Mouse (Mus musculus) megakaryocyte, embryonic 14.5 days (primary cell): ENCODE results near the gene Gm21411. TPM values are rescaled to one million over a fixed set of nuclear protein-coding genes. Genes with fewer than 3 reads are reported as not detected.
A peak's percentile ranks its signal among the peaks of the same experiment; 100 is the strongest.
"Not testable (repeated sequence)": the region's sequence is repeated elsewhere in the genome, so short reads cannot be mapped to it uniquely, and the experiment has no call there.

Experiments
- H3K27me3 ChIP-seq: replicated peaks from 2 replicates; pipeline ENCODE3; 2012; ENCODE audit warnings: inconsistent platforms
- H3K36me3 ChIP-seq: replicated peaks from 2 replicates; pipeline ENCODE3; 2012; ENCODE audit warnings: low read length, inconsistent platforms, mixed read lengths
- H3K4me1 ChIP-seq: 2 replicates; pipeline ENCODE4 v1.6.1; 2012; ENCODE audit warnings: inconsistent platforms
- H3K4me3 ChIP-seq: replicated peaks from 2 replicates; pipeline ENCODE3; 2012; ENCODE audit warnings: moderate library complexity, mild to moderate bottlenecking, inconsistent platforms
- H3K9me3 ChIP-seq: 2 replicates; pipeline ENCODE4 v1.6.1; 2012; ENCODE audit warnings: inconsistent platforms
- FLI1 ChIP-seq: IDR thresholded peaks from 2 replicates; pipeline ENCODE4 v1.6.1; 2012; ENCODE audit warnings: low read length, inconsistent platforms, mixed read lengths
- GATA1 ChIP-seq: IDR thresholded peaks from 3 replicates; pipeline ENCODE4 v1.6.1; 2012; ENCODE audit warnings: mixed read lengths, low read length, inconsistent platforms, borderline replicate concordance
- polyA plus RNA-seq: library from polyadenylated mRNA; stranded (reverse); fragments of >175 nt; gene quantifications from 2 replicates; pipeline ENCODE4 v1.2.3, GENCODE M21; 2012; ENCODE audit warnings: low replicate concordance; ENCODE audit not compliant: insufficient read depth

Gm21411 gene
- polyA plus RNA-seq, result not detected in 2 replicates

GRCm38 (mm10) chr4:146909386-146910137, at the start of gene Gm21411:
TSS of gene Gm21411 (minus strand) at chr4:146909590.
- H3K27me3 ChIP-seq, H3K4me1 ChIP-seq, H3K36me3 ChIP-seq, H3K4me3 ChIP-seq: not testable (repeated sequence)
- H3K9me3 ChIP-seq, result peaks cover 19% of the 10 kb centered on the region

- not testable (repeated sequence) for H3K9me3 ChIP-seq, H3K27me3 ChIP-seq, H3K4me3 ChIP-seq, H3K4me1 ChIP-seq, H3K36me3 ChIP-seq
Observed at GRCm38 (mm10) chr4:146941691-146942090, 32.3 kb upstream of the Gm21411 start.

DNA sequence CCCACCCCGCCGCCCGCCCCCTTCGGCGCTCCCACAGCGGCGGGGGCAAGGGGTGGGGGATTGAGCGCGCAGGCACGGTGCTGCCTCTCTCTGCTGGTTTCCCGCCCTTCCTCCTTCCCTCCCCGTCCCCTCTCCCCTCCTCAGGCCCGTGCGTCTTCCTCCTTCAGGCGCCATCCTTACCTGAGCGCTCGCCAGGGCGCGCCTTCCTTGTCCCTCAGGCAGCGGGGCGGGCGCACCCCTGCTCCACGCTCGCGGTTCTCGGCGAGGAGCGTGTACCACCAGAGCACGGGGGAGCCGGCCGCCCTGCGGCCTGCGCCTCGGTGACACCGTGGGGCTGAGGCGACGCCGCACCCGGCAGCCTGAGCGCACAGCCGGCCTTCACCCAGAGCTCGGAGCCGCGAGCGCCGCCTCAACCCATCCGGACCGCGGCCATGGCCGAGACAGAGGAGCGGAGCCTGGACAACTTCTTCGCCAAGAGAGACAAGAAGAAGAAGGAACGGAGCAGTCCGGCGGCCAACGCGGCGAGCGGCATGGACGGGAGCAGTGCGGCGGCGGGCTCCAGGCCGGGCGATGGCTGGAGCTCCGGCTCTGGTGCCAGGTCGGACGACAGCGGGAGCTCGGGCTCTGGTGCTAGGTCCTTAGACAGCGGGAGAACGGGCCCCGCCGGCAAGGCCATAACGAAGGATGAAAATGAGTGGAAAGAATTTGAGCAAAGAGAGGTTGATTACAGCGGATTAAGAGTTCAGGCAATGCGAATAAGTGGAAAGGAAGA, 23.1 kb upstream of the Gm21411 start:
- no peaks in the 10 kb centered on the region for H3K36me3 ChIP-seq
- H3K27me3 ChIP-seq, result peaks cover 2% of the 10 kb centered on the region
- H3K4me1 ChIP-seq, result no peaks in the 10 kb centered on the region
- TF ChIP-seq GATA1, result no peak
- TF ChIP-seq FLI1, result no peak
- peak overlapping the region; percentile 87 for H3K4me3 ChIP-seq
- peaks cover 17% of the 10 kb centered on the region for H3K9me3 ChIP-seq

GRCm38 (mm10) chr4:146915196-146915595, 5.8 kb upstream of the Gm21411 start:
- Histone ChIP-seq H3K9me3 (peaks cover 12% of the 10 kb centered on the region), H3K27me3 (no peaks in the 10 kb centered on the region), H3K4me1 (no peaks in the 10 kb centered on the region), H3K36me3 (peaks cover 3% of the 10 kb centered on the region), H3K4me3 (no peak overlapping the region)
- TF ChIP-seq FLI1 (no peak), GATA1 (no peak)

DNA sequence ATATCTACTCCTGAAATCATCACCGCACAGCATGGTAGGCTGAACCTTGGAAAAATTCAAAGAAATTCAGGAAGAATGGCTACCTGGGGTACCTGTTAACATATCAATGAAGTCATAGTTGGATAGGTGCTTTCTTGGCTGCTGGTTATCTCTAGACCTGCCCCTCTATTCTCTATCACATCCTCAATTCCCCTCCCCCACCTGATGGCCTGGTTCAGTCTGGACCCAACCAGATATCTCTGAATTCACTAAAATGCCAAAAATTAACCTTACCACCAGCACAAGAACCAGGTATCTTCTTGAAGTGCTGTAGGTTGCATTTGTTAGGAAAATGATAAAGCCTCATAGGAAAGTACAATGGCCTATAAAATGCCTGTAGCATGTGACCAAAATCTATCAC, 1.3 kb downstream of the Gm21411 start:
- H3K4me1 ChIP-seq, H3K27me3 ChIP-seq, H3K4me3 ChIP-seq, H3K36me3 ChIP-seq: not testable (repeated sequence)
- H3K9me3 ChIP-seq, result peaks cover 19% of the 10 kb centered on the region

DNA sequence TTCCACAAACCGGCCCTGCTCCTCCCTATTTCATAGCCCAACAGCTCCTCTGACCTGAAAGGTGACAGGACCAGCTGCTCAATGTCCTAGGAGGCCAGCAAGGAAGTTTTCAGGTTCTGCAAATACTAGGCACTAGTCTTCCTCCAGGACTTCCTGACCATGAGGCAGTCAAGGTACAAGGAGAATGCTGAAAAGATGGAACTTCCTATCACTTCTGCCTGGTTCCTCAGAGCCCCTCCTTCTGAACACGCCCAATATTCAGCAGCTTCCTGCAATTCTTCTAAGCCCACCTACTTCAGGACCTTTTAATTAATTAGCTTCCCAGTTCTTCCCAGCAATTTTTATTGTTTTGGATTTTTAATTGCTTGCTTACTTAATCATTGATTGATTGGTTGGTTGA, 4.6 kb downstream of the Gm21411 start:
- H3K4me1 ChIP-seq, H3K36me3 ChIP-seq, H3K4me3 ChIP-seq, H3K27me3 ChIP-seq: not testable (repeated sequence)
- peaks cover 16% of the 10 kb centered on the region for H3K9me3 ChIP-seq

DNA sequence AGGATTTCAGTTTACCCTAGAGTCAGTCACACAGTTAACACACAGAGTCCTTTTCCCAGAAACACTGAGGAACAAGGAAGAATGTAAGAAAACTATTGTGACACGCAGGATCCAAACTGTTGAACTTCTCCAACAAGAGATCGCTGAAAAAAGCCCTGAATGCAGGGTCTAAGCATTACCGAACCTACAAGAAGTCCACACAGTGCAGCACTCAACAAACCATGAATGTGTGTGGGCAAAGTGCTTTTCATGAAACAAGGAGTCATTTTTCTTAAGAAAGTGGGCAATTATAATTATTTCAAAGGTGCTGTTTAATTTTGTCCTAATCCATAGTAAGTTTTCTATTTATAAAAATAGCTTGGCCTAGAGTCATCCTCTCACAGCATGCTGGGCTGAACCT, 6.3 kb downstream of the Gm21411 start:
- not testable (repeated sequence) for H3K27me3 ChIP-seq, H3K4me1 ChIP-seq, H3K9me3 ChIP-seq, H3K4me3 ChIP-seq, H3K36me3 ChIP-seq

Other genes with a start within 250 kb of the Gm21411 start
- not detected in 2 replicates for gene Zfp989, start 62.4 kb upstream of the Gm21411 start, polyA plus RNA-seq
- not detected in 2 replicates for gene Rex2, start 112.3 kb upstream of the Gm21411 start, polyA plus RNA-seq
- not detected in 2 replicates for gene Zfp991, start 222.4 kb upstream of the Gm21411 start, polyA plus RNA-seq